Mouse (Mus musculus): ENCODE measurements around the gene Erc2. TPM values are rescaled to one million over a fixed set of nuclear protein-coding genes. Genes with fewer than 3 reads are reported as not detected.

Erc2 gene
- total and polyA plus RNA-seq, 2 experiments from 2014 or later: 94.0 to 119 TPM

DNA sequence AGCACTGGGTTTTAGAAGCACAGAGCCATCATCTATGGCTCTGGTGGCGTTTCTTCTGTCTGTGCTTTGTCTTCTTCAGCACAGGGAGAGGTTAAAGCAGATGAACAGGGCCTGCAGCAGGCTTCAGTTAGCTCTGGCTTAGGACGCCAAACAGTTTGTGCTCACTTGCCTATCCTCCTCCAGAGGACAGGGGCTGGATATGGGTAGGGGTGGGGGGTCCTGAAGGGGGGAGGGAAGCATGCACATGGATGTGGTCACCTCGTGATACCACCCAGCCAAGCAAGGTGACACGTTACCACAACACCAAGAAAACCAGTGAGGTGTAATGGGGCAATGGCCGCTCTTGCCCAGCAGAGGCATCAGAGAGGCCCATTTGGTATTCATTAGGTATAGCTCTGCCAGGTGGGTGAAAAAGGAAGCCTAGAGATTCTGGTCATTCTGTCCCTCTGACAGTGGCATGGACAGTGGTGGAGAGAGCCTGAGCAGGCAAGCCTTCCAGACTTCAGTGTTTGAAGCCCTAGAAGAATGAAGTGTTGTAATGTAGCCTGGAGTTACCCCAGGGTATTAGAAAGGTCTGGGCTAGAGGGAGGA lies 543.5 kb downstream of the Erc2 start:
- 55% methylated on average over 5 of the region's 5 CpGs for WGBS
- H3K27me3 ChIP-seq (ENCODE audit: insufficient read depth, low read length): no peaks in the 10 kb centered on the region
- ATAC-seq (ENCODE audit: low FRiP score) (no peak), DNase-seq (ENCODE audit: low spot score) (no peak)
- H3K27ac ChIP-seq (ENCODE audit: low read depth, low read length): peak overlapping the region; percentile 18; the same call in 1 of the 2 replicates
- H3K4me2 ChIP-seq (ENCODE audit: low read depth, low read length, poor library complexity, severe bottlenecking): no peak overlapping the region
- 0 out of 2 replicates have a peak, but pooled peaks cover 7% of the 10 kb centered on the region for H3K4me1 ChIP-seq (ENCODE audit: insufficient read depth, low read length)
- H3K9ac ChIP-seq (replicated peaks; ENCODE audit: low read length, poor library complexity, severe bottlenecking): no peak overlapping the region
- H3K36me3 ChIP-seq (ENCODE audit: insufficient read depth, low read length): no peaks in the 10 kb centered on the region
- H3K9me3 ChIP-seq (ENCODE audit: low read length): no peaks in the 10 kb centered on the region
- H3K4me3 ChIP-seq (ENCODE audit: low read depth, low read length): no peak overlapping the region
- TF ChIP-seq CTCF (IDR thresholded peaks at IDR 0.05): peak; percentile 34; the same call in 1 of the 2 replicates

GRCm38 (mm10) chr14:28170711-28171110 lies 548.5 kb downstream of the Erc2 start:
- no peak for TF ChIP-seq CTCF (IDR thresholded peaks at IDR 0.05)
- Histone ChIP-seq H3K9ac (replicated peaks; ENCODE audit: low read length, poor library complexity, severe bottlenecking) (no peak overlapping the region), H3K36me3 (ENCODE audit: insufficient read depth, low read length) (no peaks in the 10 kb centered on the region), H3K4me2 (ENCODE audit: low read depth, low read length, poor library complexity, severe bottlenecking) (no peak overlapping the region), H3K4me1 (ENCODE audit: insufficient read depth, low read length) (no peaks in the 10 kb centered on the region), H3K27me3 (ENCODE audit: insufficient read depth, low read length) (no peaks in the 10 kb centered on the region), H3K9me3 (ENCODE audit: low read length) (no peaks in the 10 kb centered on the region), H3K4me3 (ENCODE audit: low read depth, low read length) (no peak overlapping the region), H3K27ac (ENCODE audit: low read depth, low read length) (no peak overlapping the region)
- ATAC-seq (ENCODE audit: low FRiP score) (no peak), DNase-seq (ENCODE audit: low spot score) (no peak)
- WGBS: 75% methylated on average over 4 of the region's 4 CpGs

DNA sequence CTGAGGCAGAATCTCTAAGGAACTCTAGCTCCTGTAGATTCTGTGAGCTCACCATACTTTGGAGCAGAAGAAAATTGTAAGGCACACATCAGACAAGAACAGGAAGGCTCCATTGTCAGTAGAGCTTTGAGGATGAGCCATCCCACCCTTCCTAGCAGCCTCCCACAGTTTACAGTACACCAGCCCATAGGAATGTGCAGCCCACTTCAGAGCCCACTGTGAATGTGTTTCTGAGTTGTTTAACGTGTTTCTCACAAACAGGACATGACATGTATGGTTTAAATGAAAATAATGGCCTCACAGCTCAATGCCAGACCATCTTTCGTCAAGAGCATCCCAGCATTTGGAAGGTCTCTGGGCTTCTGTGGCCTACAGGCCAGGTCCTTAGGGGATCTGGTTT lies 549.1 kb downstream of the Erc2 start:
- Histone ChIP-seq H3K4me3 (ENCODE audit: low read depth, low read length) (no peak overlapping the region), H3K4me1 (ENCODE audit: insufficient read depth, low read length) (no peaks in the 10 kb centered on the region), H3K9me3 (ENCODE audit: low read length) (no peaks in the 10 kb centered on the region), H3K4me2 (ENCODE audit: low read depth, low read length, poor library complexity, severe bottlenecking) (no peak overlapping the region), H3K36me3 (ENCODE audit: insufficient read depth, low read length) (no peaks in the 10 kb centered on the region), H3K27ac (ENCODE audit: low read depth, low read length) (no peak overlapping the region), H3K9ac (replicated peaks; ENCODE audit: low read length, poor library complexity, severe bottlenecking) (no peak overlapping the region), H3K27me3 (ENCODE audit: insufficient read depth, low read length) (no peaks in the 10 kb centered on the region)
- WGBS: 79% methylated on average over 2 of the region's 2 CpGs
- TF ChIP-seq CTCF (IDR thresholded peaks at IDR 0.05): no peak
- no peak for DNase-seq (ENCODE audit: low spot score)
- no peak for ATAC-seq (ENCODE audit: low FRiP score)

DNA sequence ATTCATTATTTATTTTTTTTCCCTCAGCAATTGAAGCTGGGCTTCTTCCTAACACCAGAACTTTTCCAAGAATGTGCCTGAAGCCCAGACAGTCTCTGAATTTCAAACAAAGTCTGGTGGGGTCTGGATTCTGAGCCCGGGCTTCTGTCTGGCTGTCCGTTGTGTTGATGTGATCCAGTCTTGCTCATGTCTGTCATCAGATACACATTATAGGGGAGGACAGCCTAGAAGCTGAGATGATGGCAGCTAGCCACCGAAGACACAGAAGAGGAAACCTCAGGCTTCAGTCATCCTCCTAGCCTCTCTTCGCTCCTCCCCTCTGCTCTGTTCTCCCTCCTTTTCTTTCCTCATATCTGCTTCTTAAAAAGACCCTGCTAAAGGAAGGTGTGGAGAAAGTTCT lies 551.5 kb downstream of the Erc2 start:
- Histone ChIP-seq H3K9me3 (ENCODE audit: low read length) (no peaks in the 10 kb centered on the region), H3K4me3 (ENCODE audit: low read depth, low read length) (no peak overlapping the region), H3K27ac (ENCODE audit: low read depth, low read length) (no peak overlapping the region), H3K27me3 (ENCODE audit: insufficient read depth, low read length) (no peaks in the 10 kb centered on the region), H3K4me1 (ENCODE audit: insufficient read depth, low read length) (no peaks in the 10 kb centered on the region), H3K9ac (replicated peaks; ENCODE audit: low read length, poor library complexity, severe bottlenecking) (no peak overlapping the region), H3K4me2 (ENCODE audit: low read depth, low read length, poor library complexity, severe bottlenecking) (no peak overlapping the region), H3K36me3 (ENCODE audit: insufficient read depth, low read length) (no peaks in the 10 kb centered on the region)
- DNase-seq (ENCODE audit: low spot score) (no peak), ATAC-seq (ENCODE audit: low FRiP score) (no peak)
- no peak for TF ChIP-seq CTCF (IDR thresholded peaks at IDR 0.05)
- WGBS: 98% methylated on average over 4 of the region's 4 CpGs

- H3K36me3 ChIP-seq (ENCODE audit: insufficient read depth, low read length): no peaks in the 10 kb centered on the region
- H3K9me3 ChIP-seq (ENCODE audit: low read length): no peaks in the 10 kb centered on the region
- WGBS: 14% methylated on average over 4 of the region's 4 CpGs
- no peaks in the 10 kb centered on the region for H3K27me3 ChIP-seq (ENCODE audit: insufficient read depth, low read length)
- no peak overlapping the region for H3K4me3 ChIP-seq (ENCODE audit: low read depth, low read length)
- DNase-seq (ENCODE audit: low spot score): no peak
- H3K9ac ChIP-seq (replicated peaks; ENCODE audit: low read length, poor library complexity, severe bottlenecking): no peak overlapping the region
- no peak for ATAC-seq (ENCODE audit: low FRiP score)
- H3K4me2 ChIP-seq (ENCODE audit: low read depth, low read length, poor library complexity, severe bottlenecking): no peak overlapping the region
- no peaks in the 10 kb centered on the region for H3K4me1 ChIP-seq (ENCODE audit: insufficient read depth, low read length)
- TF ChIP-seq CTCF (IDR thresholded peaks at IDR 0.05): no peak
- H3K27ac ChIP-seq (ENCODE audit: low read depth, low read length): no peak overlapping the region
Observed at GRCm38 (mm10) chr14:28181070-28181825, 559.0 kb downstream of the Erc2 start.

- Histone ChIP-seq H3K9me3 (ENCODE audit: low read length) (no peaks in the 10 kb centered on the region), H3K27me3 (ENCODE audit: insufficient read depth, low read length) (no peaks in the 10 kb centered on the region), H3K4me2 (ENCODE audit: low read depth, low read length, poor library complexity, severe bottlenecking) (no peak overlapping the region), H3K9ac (replicated peaks; ENCODE audit: low read length, poor library complexity, severe bottlenecking) (no peak overlapping the region), H3K4me1 (ENCODE audit: insufficient read depth, low read length) (no peaks in the 10 kb centered on the region), H3K27ac (ENCODE audit: low read depth, low read length) (no peak overlapping the region), H3K4me3 (ENCODE audit: low read depth, low read length) (no peak overlapping the region), H3K36me3 (ENCODE audit: insufficient read depth, low read length) (no peaks in the 10 kb centered on the region)
- no peak for ATAC-seq (ENCODE audit: low FRiP score)
- WGBS: 75% methylated on average over 8 of the region's 8 CpGs
- no peak for DNase-seq (ENCODE audit: low spot score)
- TF ChIP-seq CTCF (IDR thresholded peaks at IDR 0.05): no peak
Observed at GRCm38 (mm10) chr14:28192711-28193364, 570.6 kb downstream of the Erc2 start.

Measured in midbrain, postnatal 0 days (tissue).